11 mouse cellular contexts compared by ENCODE assay signal in the genomic region with DNA sequence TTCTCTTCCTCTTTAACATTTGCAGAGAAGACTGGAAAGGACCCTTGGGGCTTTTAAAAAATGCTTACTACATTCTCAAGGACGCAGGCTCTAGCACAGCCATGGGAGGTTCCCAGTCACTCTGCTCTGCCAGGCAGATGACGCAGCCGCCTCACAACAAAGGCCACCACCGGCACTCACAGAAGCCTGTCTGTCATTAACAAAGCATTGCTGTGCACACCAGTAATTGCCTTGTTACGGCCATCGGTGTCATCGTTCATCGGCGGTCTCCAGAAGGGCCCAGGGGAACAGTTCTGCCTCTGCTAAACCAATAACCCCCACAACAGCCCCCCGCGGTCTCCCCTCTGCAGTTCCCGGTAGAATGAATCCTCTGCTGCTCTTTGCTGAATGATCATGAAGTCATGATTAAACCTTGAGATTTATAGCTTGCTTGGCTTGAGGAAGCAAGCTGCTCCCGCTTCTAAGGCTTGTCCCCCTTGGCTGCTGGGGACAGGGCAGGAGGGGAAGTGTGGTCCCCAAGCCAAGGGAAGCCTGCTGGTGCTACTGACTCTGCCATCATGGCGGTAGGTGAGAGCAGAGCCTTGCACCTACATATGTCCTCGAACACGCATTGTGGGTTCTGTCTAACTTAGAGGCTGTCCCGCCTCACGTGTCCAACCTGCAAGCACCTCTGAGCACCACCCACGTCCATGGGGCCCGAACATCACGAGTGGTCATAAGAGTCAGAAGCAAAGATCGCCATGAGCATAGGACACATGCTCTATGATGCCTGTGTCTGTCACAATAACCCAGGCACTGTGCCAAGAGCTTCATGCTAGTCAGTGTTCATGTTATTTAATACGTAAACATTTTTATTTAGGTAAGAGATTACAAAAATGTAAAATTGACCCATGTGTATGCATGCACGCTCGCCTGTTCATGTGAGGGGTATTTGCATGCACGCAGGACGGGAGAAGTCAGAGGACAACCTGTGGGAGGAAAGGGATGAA. TPM values are rescaled to one million over a fixed set of nuclear protein-coding genes. Genes with fewer than 3 reads are reported as not detected.
DNase-seq lines count a peak whose midpoint lies in the region; ATAC-seq lines count a peak whose summit lies in the region.
"Had no signal": no experiment of that assay in that cellular context is flagged by ENCODE, and none has a peak within 500 bp of the region (broad histone marks: within the 10 kb centered on the region; RNA-seq: fewer than 3 reads in every experiment).

No protein-coding gene starts in this region.

- no peaks in the 10 kb centered on the region for H3K9me3 ChIP-seq in heart, embryonic 16.5 days (replicated peaks; ENCODE audit: control insufficient read depth, low read length)
- H3K9me3 ChIP-seq in forebrain, embryonic 11.5 days (ENCODE audit: control insufficient read depth, low read length): no peaks in the 10 kb centered on the region
- no peaks in the 10 kb centered on the region for H3K9me3 ChIP-seq in midbrain, embryonic 13.5 days
- H3K9me3 ChIP-seq: liver, embryonic 13.5 days had no signal

- H3K27me3 ChIP-seq in heart, embryonic 16.5 days (ENCODE audit: control insufficient read depth, insufficient read depth, low read length): no peaks in the 10 kb centered on the region
- H3K27me3 ChIP-seq in forebrain, embryonic 11.5 days (ENCODE audit: control insufficient read depth, insufficient read depth, low read length): peaks cover 17% of the 10 kb centered on the region
- peaks cover 9% of the 10 kb centered on the region; the same call in 1 of the 2 replicates for H3K27me3 ChIP-seq in midbrain, embryonic 13.5 days
- H3K27me3 ChIP-seq: liver, embryonic 13.5 days had no signal

- H3K36me3 ChIP-seq in heart, embryonic 16.5 days (ENCODE audit: control insufficient read depth, insufficient read depth): no peaks in the 10 kb centered on the region
- no peaks in the 10 kb centered on the region for H3K36me3 ChIP-seq in forebrain, embryonic 11.5 days (ENCODE audit: control insufficient read depth, insufficient read depth, low read length)
- no peaks in the 10 kb centered on the region for H3K36me3 ChIP-seq in midbrain, embryonic 13.5 days
- H3K36me3 ChIP-seq: liver, embryonic 13.5 days had no signal

- ATAC-seq in heart, embryonic 16.5 days (replicated peaks; ENCODE audit: extremely low read depth, insufficient read depth, low FRiP score): no peak
- ATAC-seq in forebrain, embryonic 11.5 days (replicated peaks; ENCODE audit: low FRiP score): no peak
- ATAC-seq in midbrain, embryonic 13.5 days: peak; percentile 91
- no peak for ATAC-seq in megakaryocyte-erythroid progenitor cell, adult 5-6 weeks (replicated peaks; ENCODE audit: low FRiP score, low TSS enrichment, poor library complexity, severe bottlenecking)
- ATAC-seq in erythroblast, adult 5-6 weeks (replicated peaks; ENCODE audit: low FRiP score, poor library complexity, severe bottlenecking): no peak

- H3K27ac ChIP-seq in heart, embryonic 16.5 days (ENCODE audit: low read length): 0 out of 2 replicates have a peak overlapping the region, but pooled peaks have one; percentile 16
- H3K27ac ChIP-seq in forebrain, embryonic 11.5 days (ENCODE audit: low read depth, low read length): peak overlapping the region; percentile 53
- peak overlapping the region; percentile 81 for H3K27ac ChIP-seq in midbrain, embryonic 13.5 days
- H3K27ac ChIP-seq: liver, embryonic 13.5 days had no signal

- H3K4me3 ChIP-seq in heart, embryonic 16.5 days (ENCODE audit: low read length): no peak overlapping the region
- H3K4me3 ChIP-seq in forebrain, embryonic 11.5 days (ENCODE audit: low read depth, low read length): no peak overlapping the region
- H3K4me3 ChIP-seq in midbrain, embryonic 13.5 days (replicated peaks): no peak overlapping the region
- H3K4me3 ChIP-seq: liver, embryonic 13.5 days had no signal

- peak overlapping the region; percentile 14; the same call in 1 of the 2 replicates for H3K4me2 ChIP-seq in heart, embryonic 16.5 days (ENCODE audit: low read depth, low read length)
- 0 out of 2 replicates have a peak overlapping the region, but pooled peaks have one; percentile 5 for H3K4me2 ChIP-seq in forebrain, embryonic 11.5 days (ENCODE audit: low read depth, low read length, severe bottlenecking)
- peak overlapping the region; percentile 36 for H3K4me2 ChIP-seq in midbrain, embryonic 13.5 days (replicated peaks)
- H3K4me2 ChIP-seq: liver, embryonic 13.5 days had no signal

- no peaks in the 10 kb centered on the region for H3K4me1 ChIP-seq in heart, embryonic 16.5 days (ENCODE audit: control insufficient read depth, insufficient read depth, low read length)
- H3K4me1 ChIP-seq in forebrain, embryonic 11.5 days (replicated peaks; ENCODE audit: control insufficient read depth, insufficient read depth, low read length): peaks cover 9% of the 10 kb centered on the region; the same call in 1 of the 2 replicates
- H3K4me1 ChIP-seq in midbrain, embryonic 13.5 days (replicated peaks): peaks cover 19% of the 10 kb centered on the region

- intact Hi-C loops in heart, postnatal 25 days (cut with DNase I): no loop called here

- no peak overlapping the region for H3K9ac ChIP-seq in heart, embryonic 16.5 days (ENCODE audit: low read length)
- H3K9ac ChIP-seq in forebrain, embryonic 11.5 days (ENCODE audit: low read length): peak overlapping the region; percentile 23; the same call in 1 of the 2 replicates
- H3K9ac ChIP-seq in midbrain, embryonic 13.5 days (replicated peaks): peak overlapping the region; percentile 47
- H3K9ac ChIP-seq: liver, embryonic 13.5 days had no signal

- WGBS in heart, embryonic 16.5 days: 60% methylated on average over 27 of the region's 27 CpGs
- 52% methylated on average over 27 of the region's 27 CpGs for WGBS in forebrain, embryonic 11.5 days
- 46% methylated on average over 27 of the region's 27 CpGs for WGBS in midbrain, embryonic 13.5 days

- no peak for DNase-seq in heart, postnatal 25 days (ENCODE audit: low spot score)
- peak; percentile 6 for DNase-seq in adipocyte (ENCODE audit: low spot score)
- DNase-seq in forebrain, embryonic 11.5 days (ENCODE audit: low spot score): peak; percentile 79
- no peak for DNase-seq in gastrocnemius, adult 18-20 months (ENCODE audit: low spot score)
- DNase-seq: cerebellum, adult 11 months; liver, embryonic 13.5 days; right cerebral cortex, postnatal 25 days had no signal

RNA-seq across cellular contexts. Expression of a gene that starts 38.0 kb away (rescaled TPM):
- 0.18 and 0.29 TPM in 2 replicates for polyA plus RNA-seq in heart, embryonic 16.5 days (2015; fragmentation: Nextera tagmentation; extraction: Ambion mirVana)
- not detected for total RNA-seq in heart, postnatal 25 days (2021)
- polyA plus RNA-seq in forebrain, embryonic 11.5 days (2014; fragmentation: Nextera tagmentation; extraction: Ambion mirVana): 0.55 and 0.75 TPM in 2 replicates
- 0.48 and 0.63 TPM in 2 replicates for polyA plus RNA-seq in midbrain, embryonic 13.5 days (2015; fragmentation: Nextera tagmentation; extraction: Ambion mirVana)
- total RNA-seq in gastrocnemius, adult 18-20 months (2021): not detected
- 2.4 TPM in 1 of 2 replicates, not detected in the other for total RNA-seq in megakaryocyte-erythroid progenitor cell, adult 5-6 weeks (2014; fragmentation: Nextera tagmentation)
- total RNA-seq in megakaryocyte-erythroid progenitor cell, adult 5-6 weeks (2017): 2.2 TPM in 1 of 2 replicates, not detected in the other
- not detected in 2 replicates for total RNA-seq in erythroblast, adult 5-6 weeks (2015; ENCODE audit: low replicate concordance)
- total RNA-seq in erythroblast, adult 5-6 weeks (2017; ENCODE audit: low replicate concordance): not detected in 2 replicates

RNA-seq across cellular contexts. Expression of a gene that starts 43.2 kb away (rescaled TPM):
- 6.9 and 7.1 TPM in 2 replicates for polyA plus RNA-seq in heart, embryonic 16.5 days (2015; fragmentation: Nextera tagmentation; extraction: Ambion mirVana)
- total RNA-seq in heart, postnatal 25 days (2021): 1 to 10 TPM; 6.1 to 7.2 TPM
- polyA plus RNA-seq in forebrain, embryonic 11.5 days (2014; fragmentation: Nextera tagmentation; extraction: Ambion mirVana): 13.6 and 14.7 TPM in 2 replicates
- polyA plus RNA-seq in midbrain, embryonic 13.5 days (2015; fragmentation: Nextera tagmentation; extraction: Ambion mirVana): 10.1 and 10.4 TPM in 2 replicates
- total RNA-seq in gastrocnemius, adult 18-20 months (2021): 1 to 10 TPM; 4.8 to 5.0 TPM
- total RNA-seq in megakaryocyte-erythroid progenitor cell, adult 5-6 weeks (2014; fragmentation: Nextera tagmentation): 23.8 and 24.3 TPM in 2 replicates
- total RNA-seq in megakaryocyte-erythroid progenitor cell, adult 5-6 weeks (2017): 20.0 and 22.5 TPM in 2 replicates
- total RNA-seq in erythroblast, adult 5-6 weeks (2015; ENCODE audit: low replicate concordance): 3.3 and 7.1 TPM in 2 replicates
- total RNA-seq in erythroblast, adult 5-6 weeks (2017; ENCODE audit: low replicate concordance): 9.1 and 14.6 TPM in 2 replicates

Comparison
In these comparisons a context has a peak if more than half of its experiments do, and no peak if none do; other contexts are left out.
1. H3K27ac ChIP-seq: peak in every context shown above with its lines; median percentile 81 in midbrain, embryonic 13.5 days; 53 in forebrain, embryonic 11.5 days; 16 in heart, embryonic 16.5 days.
2. DNase-seq: peak in adipocyte (single experiment) and forebrain, embryonic 11.5 days (single experiment); none in heart, postnatal 25 days (single experiment) and gastrocnemius, adult 18-20 months (single experiment).
3. Peak in every context shown above with its lines, with median percentiles within 50 percentile points of each other: H3K4me2 ChIP-seq.